In the genomic region with DNA sequence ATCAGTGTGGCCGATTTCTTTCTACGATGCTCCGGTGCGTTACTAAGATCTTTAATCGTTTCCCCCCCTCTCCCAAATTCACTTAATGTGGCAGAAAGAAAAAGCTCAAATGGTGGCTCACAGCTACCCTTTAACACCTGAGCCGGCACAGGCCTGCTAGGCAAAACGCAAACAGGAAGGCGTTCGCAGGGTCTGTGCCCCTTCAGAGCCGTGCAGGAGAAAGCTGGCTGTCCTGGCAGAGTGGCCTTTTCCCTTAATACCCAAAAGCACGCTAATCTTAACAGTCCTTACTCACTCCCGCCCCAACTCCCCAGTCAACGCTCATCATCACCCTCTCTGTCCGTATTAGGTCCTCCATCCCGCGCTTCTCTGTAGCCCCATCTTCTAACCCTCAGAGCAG, we compare ENCODE assay signal across 8 mouse cellular contexts. TPM values are rescaled to one million over a fixed set of nuclear protein-coding genes. Genes with fewer than 3 reads are reported as not detected.
DNase-seq lines count a peak whose midpoint lies in the region; ATAC-seq and TF ChIP-seq lines count a peak whose summit lies in the region.

No protein-coding gene starts in this region.

- H3K27me3 ChIP-seq in heart, embryonic 10.5 days (ENCODE audit: insufficient read depth, poor library complexity, severe bottlenecking), result 0 out of 2 replicates have a peak, but pooled peaks cover 5% of the 10 kb centered on the region
- no peaks in the 10 kb centered on the region for H3K27me3 ChIP-seq in ES-Bruce4 (ENCODE audit: control insufficient read depth, insufficient read depth, low read length, poor library complexity, severe bottlenecking)
- H3K27me3 ChIP-seq in hindbrain, embryonic 12.5 days, result no peaks in the 10 kb centered on the region

- peak overlapping the region; percentile 94 for H3K4me3 ChIP-seq in heart, embryonic 10.5 days
- H3K4me3 ChIP-seq in ES-Bruce4 (ENCODE audit: low read depth, low read length), result peak overlapping the region; percentile 82
- H3K4me3 ChIP-seq in hindbrain, embryonic 12.5 days, result peak overlapping the region; percentile 89

- peaks cover 19% of the 10 kb centered on the region for H3K36me3 ChIP-seq in heart, embryonic 10.5 days
- H3K36me3 ChIP-seq in ES-Bruce4 (ENCODE audit: control insufficient read depth, insufficient read depth, low read length, poor library complexity, severe bottlenecking), result peaks cover 8% of the 10 kb centered on the region
- peaks cover 6% of the 10 kb centered on the region for H3K36me3 ChIP-seq in hindbrain, embryonic 12.5 days

- under 1% methylated on average over 16 of the region's 16 CpGs for WGBS in heart, embryonic 10.5 days
- under 1% methylated on average over 16 of the region's 16 CpGs for WGBS in hindbrain, embryonic 12.5 days

- peaks cover 41% of the 10 kb centered on the region for H3K4me1 ChIP-seq in heart, embryonic 10.5 days
- no peaks in the 10 kb centered on the region for H3K4me1 ChIP-seq in ES-Bruce4 (ENCODE audit: control insufficient read depth, insufficient read depth, low read length)
- H3K4me1 ChIP-seq in hindbrain, embryonic 12.5 days, result peaks cover 31% of the 10 kb centered on the region

- TF ChIP-seq EP300 in ES-Bruce4 (IDR thresholded peaks at IDR 0.05; ENCODE audit: insufficient read depth, low read depth, low read length), result no peak

- H3K9ac ChIP-seq in ES-Bruce4 (ENCODE audit: low read depth, poor library complexity, severe bottlenecking), result peak overlapping the region; percentile 88
- peak overlapping the region; percentile 88 for H3K9ac ChIP-seq in hindbrain, embryonic 12.5 days

- H3K27ac ChIP-seq in heart, embryonic 10.5 days, result peak overlapping the region; percentile 97
- 0 out of 2 replicates have a peak overlapping the region, but pooled peaks have one; percentile 0 for H3K27ac ChIP-seq in ES-Bruce4 (ENCODE audit: insufficient read depth, low read length)
- peak overlapping the region; percentile 94 for H3K27ac ChIP-seq in hindbrain, embryonic 12.5 days

- no peak for TF ChIP-seq POLR2A in ES-Bruce4 (IDR thresholded peaks at IDR 0.05; ENCODE audit: insufficient read depth, low read length)

- H3K4me2 ChIP-seq in hindbrain, embryonic 12.5 days (replicated peaks), result peak overlapping the region; percentile 79

- H3K9me3 ChIP-seq in heart, embryonic 10.5 days, result no peaks in the 10 kb centered on the region
- H3K9me3 ChIP-seq in ES-Bruce4 (replicated peaks; ENCODE audit: control insufficient read depth, insufficient read depth, low read length, poor library complexity, severe bottlenecking), result no peaks in the 10 kb centered on the region
- no peaks in the 10 kb centered on the region for H3K9me3 ChIP-seq in hindbrain, embryonic 12.5 days (replicated peaks)

- no peak for DNase-seq in heart, embryonic 10.5 days (ENCODE audit: low spot score)
- no peak for DNase-seq in heart, adult 18-20 months
- no peak for DNase-seq in frontal cortex, adult 2 months (ENCODE audit: extremely low spot score in 1 of 2, low spot score in 1 of 2)
- no peak for DNase-seq in spleen, adult 12 weeks (ENCODE audit: low spot score)
- DNase-seq in right cerebral cortex, postnatal 36 days (ENCODE audit: low spot score in 2 of 2), result no peak

- ATAC-seq in hindbrain, embryonic 12.5 days (ENCODE audit: low FRiP score), result no peak
- ATAC-seq in megakaryocyte-erythroid progenitor cell, adult 5-6 weeks (replicated peaks; ENCODE audit: low FRiP score, low TSS enrichment, poor library complexity, severe bottlenecking), result peak; percentile 13

- no peak for TF ChIP-seq CTCF in ES-Bruce4 (IDR thresholded peaks at IDR 0.05; ENCODE audit: low read depth, low read length)

RNA-seq across cellular contexts. Expression of a gene that starts 1.4 kb away (rescaled TPM):
- polyA plus RNA-seq in heart, embryonic 10.5 days (2016; fragmentation: Nextera tagmentation; extraction: Ambion mirVana), result 126 and 128 TPM in 2 replicates
- total RNA-seq in heart, adult 18-20 months (2021), result 10 to 100 TPM; 21.1 to 21.7 TPM
- 335 and 343 TPM in 2 replicates for polyA plus RNA-seq in ES-Bruce4 (2011; ENCODE audit: insufficient read depth, insufficient read length, low read depth, missing spikeins)
- 95.2 and 98.0 TPM in 2 replicates for polyA plus RNA-seq in hindbrain, embryonic 12.5 days (2016; fragmentation: Nextera tagmentation; extraction: Ambion mirVana)
- total RNA-seq in megakaryocyte-erythroid progenitor cell, adult 5-6 weeks (2014; fragmentation: Nextera tagmentation), result 130 and 132 TPM in 2 replicates
- total RNA-seq in megakaryocyte-erythroid progenitor cell, adult 5-6 weeks (2017), result 140 and 171 TPM in 2 replicates
- 11.5 and 14.1 TPM in 2 replicates for polyA plus RNA-seq in frontal cortex, adult 2 months (2012; rRNA removed)

Comparison
In these comparisons a context has a peak if more than half of its experiments do, and no peak if none do; other contexts are left out.
1. H3K27ac ChIP-seq: peak in every context shown above with its lines; median percentile 97 in heart, embryonic 10.5 days; 94 in hindbrain, embryonic 12.5 days; 0 in ES-Bruce4.